Mouse (Mus musculus): ENCODE measurements around the gene Chchd6.

Gene Chchd6

DNA sequence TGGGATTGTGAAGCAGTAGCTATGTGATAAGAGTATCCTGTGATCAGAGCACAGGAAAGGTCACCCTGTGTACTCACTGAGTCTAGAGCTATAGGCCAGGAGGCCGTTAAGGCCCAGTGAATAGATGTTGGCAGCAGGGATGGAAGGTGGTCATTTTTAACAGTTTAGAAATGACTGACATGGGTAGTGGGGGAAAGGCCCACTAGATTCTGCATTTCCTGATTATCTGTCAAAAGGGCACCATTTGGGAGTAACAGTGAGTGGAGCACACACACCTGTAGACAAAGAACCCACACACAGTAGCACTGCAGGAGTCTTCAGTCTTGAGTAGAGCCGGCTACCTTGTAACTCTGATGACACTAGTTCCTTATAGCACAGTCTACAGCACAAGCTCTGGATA lies 141.0 kb downstream of the Chchd6 start:
- no peak for ATAC-seq (ENCODE audit: low TSS enrichment)

DNA sequence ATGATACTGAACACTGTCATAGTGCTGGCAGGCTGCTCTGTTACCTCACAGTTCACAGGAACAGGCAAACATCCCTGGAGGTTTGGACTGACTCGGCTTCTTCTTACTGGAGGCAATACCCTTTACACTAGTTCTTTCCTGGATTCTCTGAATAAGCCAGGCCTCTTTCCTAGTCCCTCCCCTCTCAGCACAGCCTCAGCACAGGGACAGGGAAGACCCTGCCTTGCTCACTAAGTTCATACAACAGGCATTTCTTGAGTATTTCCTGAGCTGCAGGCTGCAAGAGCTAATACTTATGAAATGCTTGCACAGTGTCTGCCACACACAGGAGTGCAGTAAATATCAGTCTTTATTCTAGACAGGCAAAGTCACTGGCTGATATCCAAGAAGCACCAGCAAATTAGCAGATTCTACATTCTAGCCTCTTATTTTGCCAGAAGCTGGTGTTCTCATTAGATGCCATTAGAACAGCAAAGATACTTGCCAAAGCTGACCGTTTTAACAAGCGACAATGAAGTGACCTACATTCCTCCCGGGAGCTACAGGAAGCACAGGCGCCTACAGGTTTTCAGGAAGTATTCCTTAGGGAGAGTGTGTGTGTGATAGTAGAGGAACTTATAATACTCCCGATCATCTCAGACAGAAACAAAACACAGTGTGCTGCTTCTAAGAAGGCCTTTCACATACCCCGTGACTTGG lies 142.3 kb downstream of the Chchd6 start:
- ATAC-seq (ENCODE audit: low TSS enrichment), result peak; percentile 80

DNA sequence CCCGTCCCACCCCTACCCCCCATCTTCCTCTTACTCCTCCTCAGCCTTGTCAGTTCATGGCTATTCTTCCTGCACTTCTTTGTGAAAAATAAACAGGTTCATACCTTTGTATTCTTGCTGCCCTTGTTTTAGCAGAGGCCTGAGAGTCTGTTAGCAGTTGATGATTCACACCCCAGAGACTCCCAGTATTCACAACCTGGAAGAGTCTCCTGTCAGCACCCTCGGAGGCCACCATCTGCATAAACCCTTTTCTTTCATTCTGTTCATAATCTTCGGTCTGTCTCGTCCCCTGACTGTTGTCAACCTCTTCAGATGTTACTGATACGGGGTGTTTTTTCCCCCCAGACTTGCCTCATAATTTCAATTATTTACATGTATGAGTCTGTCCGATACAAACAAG lies 143.1 kb downstream of the Chchd6 start:
- ATAC-seq (ENCODE audit: low TSS enrichment), result no peak

DNA sequence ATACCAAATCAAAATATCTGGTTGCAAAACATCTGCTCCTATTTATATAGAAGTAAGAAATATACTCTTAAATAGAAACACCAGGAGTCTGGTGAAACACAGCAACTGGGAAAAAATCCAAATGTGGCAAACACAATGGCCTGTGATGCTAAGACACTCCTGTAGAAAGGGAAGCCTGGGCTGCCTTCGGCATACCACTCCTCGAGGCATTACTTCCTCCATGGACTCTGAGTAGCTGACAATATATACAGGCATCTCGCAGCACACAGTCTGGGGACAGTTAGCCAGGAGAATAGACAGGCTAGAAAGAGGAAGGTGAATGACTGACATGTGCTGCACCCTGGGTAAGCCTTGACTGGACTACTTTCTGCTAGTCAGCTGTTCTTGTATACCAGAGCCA lies 146.7 kb downstream of the Chchd6 start:
- ATAC-seq (ENCODE audit: low TSS enrichment), result peak; percentile 54

DNA sequence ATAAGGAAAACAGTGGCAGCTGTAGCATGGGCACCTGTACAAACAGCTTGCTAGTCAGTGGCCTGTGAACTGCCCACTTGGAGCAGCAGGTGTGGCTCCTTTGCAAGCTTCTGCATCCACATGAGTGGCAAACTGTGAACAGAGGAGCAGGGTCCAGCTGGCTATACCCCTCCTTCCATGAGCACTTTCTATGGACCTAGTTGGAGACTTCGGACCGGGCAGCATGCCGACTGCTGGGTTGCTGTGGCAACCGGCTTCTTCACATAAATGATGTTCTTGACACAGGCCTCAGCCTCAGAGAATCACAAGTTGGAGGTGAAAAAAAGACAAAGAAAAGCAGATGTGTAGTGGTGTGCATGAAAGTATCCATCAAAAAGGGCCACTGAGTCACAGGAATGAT lies 154.8 kb downstream of the Chchd6 start:
- no peak for ATAC-seq (ENCODE audit: low TSS enrichment)

DNA sequence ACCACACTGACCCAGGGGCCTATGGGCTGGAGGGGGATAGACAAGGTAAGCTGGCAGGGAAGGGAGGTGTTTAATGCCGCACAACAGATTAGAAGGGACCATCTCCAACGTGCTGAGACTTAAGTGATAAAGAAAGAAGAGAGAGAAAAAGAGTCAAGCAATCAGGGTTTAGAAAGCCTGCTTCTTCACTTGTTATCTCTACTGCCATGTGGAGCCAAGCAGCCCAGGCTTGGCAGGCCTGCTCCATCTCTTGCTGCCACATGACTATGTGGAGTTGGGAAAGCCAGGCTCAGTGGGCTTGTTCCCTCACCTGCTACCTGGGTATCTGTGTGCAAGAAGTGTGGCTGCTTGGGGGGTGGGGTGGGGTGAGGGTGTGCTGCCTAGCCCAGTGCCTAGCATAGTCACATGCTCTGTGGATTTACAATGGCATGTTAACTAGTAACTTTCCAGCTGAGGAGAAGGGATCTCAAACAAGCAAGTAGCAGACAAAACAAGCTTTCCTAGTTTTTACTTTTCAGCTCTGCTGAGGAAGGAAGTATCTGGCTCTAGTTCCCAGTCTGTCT lies 163.5 kb downstream of the Chchd6 start:
- no peak for ATAC-seq (ENCODE audit: low TSS enrichment)

DNA sequence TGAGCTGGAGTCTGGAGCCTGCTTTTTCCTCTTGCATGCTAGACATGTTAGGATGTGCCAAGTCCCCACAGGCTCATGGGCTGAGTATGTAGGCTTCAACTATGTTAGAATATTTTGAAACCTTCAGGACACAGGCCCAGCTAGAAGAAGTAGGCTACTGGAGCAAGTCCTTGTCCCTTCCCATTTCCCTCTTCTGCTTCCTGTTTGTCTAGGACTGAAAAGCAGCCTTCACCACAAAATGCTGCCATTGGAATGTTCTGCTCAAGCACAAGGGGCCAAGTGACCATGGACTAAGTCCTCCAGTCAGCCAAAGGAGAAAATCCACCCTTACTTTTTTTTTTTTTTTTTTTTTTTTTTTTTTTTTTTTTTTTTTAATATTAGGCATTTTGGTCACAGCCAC lies 164.7 kb downstream of the Chchd6 start:
- no peak for ATAC-seq (ENCODE audit: low TSS enrichment)

DNA sequence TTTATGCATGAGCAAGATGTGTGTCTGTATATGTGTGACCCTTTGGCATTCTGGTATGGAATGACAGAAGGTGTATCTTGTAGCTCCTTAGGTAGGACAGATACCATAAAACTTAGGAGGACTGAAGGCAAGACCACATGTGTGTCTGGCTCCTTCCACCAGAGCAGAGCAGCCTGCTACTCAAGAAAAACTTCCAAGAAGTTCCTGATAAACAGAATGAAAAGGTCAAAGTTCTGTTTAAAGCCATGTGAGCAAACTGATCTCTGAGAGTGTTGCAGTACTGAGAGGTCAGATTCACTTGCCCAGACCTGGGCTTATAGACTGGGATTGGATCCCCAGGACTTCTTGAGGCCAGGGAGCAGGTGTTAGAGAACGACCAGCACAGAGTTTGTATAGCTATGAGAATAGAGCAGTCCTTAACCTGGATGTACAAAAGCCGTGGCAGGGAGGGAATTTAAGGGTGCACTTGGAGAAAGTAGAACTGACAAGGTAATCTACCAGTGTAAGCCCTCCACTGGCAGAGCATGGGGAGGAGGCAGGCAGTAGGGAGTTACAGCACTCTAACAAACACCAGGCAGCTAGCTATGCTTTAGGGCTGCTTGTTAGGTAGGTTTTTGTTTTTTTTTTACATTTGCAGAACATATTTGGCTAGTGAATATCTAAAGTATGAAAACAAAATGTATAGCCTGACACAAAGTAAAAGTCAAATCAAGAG lies 166.6 kb downstream of the Chchd6 start:
- ATAC-seq (ENCODE audit: low TSS enrichment), result no peak

DNA sequence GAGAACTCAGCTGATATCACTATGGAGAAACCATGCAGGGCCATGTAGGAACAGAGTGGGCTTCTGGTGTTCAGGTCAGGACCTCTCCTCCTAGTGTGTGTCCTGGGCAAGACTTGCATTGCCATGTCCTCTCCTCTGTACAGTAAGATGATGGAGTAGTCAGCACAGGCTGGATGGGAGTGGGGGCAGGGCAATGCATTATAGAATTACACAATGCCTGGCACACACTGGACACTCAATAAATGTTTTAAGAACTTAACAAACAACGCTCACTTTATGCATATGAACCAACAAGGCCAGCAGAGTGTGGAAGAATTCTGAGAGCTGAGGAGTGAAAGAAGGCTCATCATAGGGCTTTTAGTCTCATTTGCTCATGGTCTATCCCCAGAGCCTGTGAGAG lies 171.0 kb downstream of the Chchd6 start:
- ATAC-seq (ENCODE audit: low TSS enrichment), result no peak

DNA sequence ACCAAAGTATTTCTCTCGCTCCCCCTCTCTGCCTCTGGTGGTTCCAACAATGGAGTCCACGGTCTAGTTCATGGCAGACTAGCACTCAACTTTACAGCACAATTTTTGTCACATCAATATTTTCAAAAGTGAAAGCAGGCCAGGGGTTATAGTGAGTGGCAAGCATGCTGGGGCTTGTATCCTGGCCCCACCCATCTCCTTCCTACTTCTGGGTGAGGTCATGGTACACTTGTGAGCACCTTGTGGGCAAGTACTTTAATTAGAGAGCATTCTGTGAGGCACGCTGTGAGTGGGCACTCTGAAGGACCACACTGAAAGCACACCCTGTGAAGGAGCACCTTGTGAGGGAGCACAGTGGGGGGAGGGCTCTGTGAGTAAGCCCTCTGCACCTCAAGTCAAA lies 172.8 kb downstream of the Chchd6 start:
- ATAC-seq (ENCODE audit: low TSS enrichment), result no peak

DNA sequence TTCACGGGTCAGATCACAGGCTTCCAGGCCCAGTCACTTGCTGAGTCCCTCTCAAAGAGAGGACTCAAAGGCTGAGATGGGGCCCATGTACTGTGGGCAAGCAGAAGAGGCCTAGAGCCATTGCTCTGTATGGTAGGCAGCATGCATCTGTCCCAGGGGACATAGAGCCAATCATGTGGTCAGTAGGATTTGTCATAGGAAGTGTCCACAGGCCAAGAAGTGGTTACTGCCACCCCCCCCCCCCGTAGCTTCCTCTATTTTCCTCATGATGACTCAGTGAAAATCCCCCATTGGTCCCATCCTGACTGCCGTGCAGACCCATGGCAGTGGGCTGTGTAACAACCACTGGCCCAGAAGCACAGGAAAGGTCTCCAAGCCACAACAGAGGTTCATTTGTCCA lies 173.5 kb downstream of the Chchd6 start:
- ATAC-seq (ENCODE audit: low TSS enrichment), result no peak

DNA sequence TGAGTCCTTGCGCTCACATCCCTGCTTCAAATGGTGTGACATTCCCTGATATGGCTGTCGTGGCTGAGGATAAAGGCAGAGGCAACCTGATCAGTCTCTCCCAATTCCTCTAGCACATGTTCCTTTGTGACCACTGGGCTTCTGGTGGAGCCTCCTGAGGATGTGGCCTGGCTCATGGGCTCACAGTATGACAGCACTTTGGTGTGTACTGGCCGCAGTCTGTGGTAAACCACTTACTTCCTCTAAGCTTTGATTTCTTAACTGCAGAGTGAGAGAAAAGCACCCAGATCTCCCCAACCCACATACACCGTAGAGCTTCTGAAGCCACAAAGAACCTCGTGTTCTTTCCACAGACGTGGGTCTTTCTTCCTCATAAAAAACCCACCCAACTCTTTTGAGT lies 173.9 kb downstream of the Chchd6 start:
- no peak for ATAC-seq (ENCODE audit: low TSS enrichment)

DNA sequence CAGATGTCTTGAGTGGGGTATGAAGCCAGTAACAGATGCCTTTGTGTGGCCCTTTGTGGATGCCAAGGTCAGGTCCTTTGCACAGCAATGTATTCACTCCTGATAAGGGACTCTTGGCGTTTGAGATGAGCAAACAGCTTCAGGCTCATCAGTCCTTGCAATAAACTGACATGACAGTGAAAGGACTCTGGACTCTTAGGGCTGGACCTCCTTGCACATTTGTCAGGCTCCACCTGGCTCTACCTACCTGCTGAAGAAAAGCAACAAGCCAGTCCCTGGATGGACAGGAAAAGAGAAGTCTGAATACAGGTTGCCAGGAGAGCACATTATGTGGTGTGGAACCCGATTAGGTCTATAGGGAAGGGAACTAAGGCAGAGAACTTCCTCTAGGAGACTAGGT lies 174.7 kb downstream of the Chchd6 start:
- no peak for ATAC-seq (ENCODE audit: low TSS enrichment)

DNA sequence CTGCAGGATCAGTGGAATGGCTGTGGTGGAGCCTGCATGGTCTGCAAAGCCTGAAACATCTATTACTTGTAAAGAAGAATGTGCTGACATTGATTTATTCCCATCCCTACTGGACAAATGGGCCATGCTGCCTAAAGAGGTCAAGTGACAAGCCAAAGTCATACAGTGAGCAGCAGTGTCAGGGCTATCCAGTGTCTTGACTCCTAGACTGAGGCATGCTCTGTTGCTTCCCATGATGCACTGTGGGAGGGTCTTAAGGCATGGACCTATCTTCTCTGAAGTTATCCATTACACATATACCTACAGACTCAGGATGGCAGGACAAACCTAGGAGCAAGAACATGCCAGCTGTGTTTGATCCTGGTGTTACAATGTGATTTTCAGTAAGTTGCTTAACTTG lies 175.3 kb downstream of the Chchd6 start:
- ATAC-seq (ENCODE audit: low TSS enrichment), result no peak

DNA sequence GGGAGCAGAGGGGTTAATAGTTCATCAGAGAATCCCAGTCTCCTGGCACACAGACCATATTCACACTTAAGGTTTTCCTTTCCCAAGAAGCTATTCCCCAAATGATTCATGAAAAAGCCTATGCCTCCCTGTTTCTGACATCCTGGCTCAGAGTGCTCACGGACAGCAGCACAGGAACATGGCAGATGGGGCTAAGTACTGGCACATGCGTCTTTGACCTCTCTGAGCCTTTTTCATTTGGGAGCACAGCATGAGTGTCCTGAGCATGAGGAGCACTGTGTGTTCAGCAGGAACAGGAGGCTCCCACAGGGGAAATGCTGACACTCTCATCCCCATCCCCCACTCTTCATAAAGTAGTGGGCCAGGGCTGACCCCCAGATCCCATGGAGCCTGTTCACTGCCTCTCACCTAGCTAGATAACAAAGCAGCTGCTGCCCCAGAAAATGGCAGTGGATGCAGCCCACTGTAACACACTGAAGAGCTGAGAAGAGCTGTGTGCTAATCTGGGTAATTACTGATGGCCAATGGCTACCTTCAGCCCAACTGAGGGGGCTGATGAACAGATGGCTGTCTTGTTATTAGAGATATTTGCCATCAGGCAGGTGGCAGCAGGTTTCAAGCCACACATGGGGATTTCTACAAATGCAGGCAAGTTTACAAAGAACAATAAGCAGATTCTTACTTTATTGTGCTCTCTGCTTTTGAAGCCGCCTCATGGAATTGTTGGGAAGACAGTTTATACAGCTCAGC lies 176.2 kb downstream of the Chchd6 start:
- ATAC-seq (ENCODE audit: low TSS enrichment), result no peak

DNA sequence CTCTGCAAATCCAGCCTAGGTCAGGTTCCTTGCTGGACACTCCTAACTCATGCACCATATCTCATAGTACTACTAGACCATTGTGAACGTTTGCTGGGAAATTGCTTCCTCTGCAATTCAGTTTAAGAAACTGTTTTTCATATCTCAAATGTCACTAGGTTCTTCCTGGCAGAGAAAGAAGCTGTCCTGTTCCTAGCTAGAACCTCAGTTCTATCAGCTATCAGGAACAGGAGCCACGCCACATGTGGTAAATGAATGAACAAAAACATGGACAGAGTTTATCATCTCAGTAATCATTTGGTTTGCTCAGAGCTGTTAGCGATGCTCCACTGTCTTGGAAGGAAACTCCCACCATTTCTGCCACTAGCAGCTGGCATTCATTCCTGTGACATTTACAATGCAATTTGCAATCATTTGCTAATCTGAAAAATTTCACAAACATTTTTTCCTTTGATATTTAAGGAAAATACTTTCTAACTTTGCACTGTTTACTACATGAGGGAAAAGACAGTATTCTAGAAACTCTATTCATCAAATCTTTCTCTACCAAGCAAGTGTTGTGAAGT lies 179.3 kb downstream of the Chchd6 start:
- ATAC-seq (ENCODE audit: low TSS enrichment), result no peak

DNA sequence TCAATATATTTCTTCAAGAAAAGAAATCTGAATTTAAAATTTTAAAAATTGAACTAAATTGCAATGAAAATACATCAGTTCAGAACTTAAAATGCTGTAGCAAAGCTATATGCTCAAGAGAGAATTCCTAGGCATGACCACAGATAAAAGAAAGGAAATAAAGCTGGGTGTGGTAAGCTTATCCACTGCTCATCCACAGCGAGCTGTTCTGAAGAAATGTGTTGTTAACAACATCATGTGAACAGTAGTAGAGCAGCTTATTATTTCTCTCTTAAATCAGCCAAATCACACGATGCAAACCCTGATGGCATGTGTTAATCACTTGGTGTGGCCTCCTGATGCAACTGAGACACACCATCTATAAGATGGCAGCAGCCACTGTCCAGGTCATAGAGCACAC lies 180.4 kb downstream of the Chchd6 start:
- no peak for ATAC-seq (ENCODE audit: low TSS enrichment)

DNA sequence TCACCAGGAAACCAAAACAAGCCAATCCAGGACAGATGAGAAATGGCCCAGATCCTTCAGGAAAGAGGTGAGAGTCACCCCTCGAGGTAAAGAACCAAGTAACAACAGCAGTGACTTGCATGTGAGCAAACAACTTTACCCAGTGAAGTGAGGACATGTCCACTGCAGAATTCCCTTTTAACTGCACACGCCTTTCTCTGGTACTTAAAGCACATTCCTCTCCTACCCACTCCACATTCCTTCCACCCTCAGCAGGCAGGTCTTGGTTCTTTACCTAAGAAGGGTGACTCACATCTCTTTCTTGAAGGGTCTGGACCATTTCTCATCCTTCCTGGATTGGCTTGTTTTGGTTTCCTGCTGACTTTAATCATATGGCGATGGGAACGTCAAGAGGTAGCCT lies 181.3 kb downstream of the Chchd6 start:
- ATAC-seq (ENCODE audit: low TSS enrichment), result no peak

DNA sequence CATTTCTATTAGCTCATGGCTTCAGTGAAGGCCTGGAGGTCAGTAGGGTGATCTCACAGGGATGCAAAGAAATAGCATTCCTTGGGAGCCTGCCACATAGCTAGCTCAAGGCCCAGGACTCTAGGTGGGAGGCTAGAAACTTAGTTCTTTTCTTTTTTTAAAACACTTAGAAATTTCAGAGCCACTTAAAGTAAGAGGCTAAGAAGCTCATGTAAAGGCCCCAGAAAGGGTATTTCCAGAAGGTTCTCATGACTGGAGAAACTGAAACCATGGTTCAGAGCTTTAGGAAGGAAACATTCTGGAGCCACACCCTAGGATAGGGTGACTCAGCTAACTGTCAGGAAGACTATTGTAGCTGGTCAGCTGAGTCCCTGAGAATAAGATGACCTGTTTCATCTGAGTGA lies 182.0 kb downstream of the Chchd6 start:
- ATAC-seq (ENCODE audit: low TSS enrichment), result no peak

DNA sequence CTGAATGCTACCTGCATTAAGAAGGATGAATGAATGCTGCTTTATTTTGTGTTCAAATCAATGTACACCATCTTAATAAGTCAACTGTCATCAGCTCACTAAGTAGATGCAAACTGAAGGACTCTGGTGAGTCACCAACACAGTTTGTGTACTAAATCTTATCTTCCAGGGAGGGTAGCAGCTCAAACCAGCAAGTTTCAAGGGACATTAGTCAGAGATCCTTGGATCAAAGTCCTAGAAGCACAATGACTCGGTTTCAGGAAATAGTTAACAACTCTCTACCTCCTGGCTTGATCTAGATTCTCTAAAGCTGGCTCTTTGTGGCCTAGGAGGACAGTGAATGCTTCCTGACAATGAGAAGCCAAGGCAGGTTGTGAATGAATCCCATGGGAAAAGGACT lies 182.9 kb downstream of the Chchd6 start:
- ATAC-seq (ENCODE audit: low TSS enrichment), result no peak

DNA sequence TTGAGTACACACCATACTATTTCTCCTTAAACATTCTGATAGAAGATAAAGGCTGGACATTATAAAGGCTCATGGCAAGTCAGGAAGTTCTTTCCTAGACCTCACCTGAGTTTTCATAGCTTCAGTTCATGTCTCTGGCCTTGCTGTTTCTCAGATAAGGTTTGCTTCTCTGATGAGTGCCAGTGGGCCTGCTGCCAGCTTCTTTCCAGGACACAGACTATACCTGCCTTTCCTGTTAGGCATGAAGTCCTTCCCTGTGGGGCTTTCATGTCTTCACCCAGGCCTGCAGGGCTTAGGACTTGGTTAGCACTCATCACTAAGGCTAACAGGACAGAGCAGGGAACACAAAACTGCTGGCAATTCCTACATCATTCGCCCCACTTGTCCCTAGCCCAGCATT lies 186.4 kb downstream of the Chchd6 start:
- ATAC-seq (ENCODE audit: low TSS enrichment), result no peak

DNA sequence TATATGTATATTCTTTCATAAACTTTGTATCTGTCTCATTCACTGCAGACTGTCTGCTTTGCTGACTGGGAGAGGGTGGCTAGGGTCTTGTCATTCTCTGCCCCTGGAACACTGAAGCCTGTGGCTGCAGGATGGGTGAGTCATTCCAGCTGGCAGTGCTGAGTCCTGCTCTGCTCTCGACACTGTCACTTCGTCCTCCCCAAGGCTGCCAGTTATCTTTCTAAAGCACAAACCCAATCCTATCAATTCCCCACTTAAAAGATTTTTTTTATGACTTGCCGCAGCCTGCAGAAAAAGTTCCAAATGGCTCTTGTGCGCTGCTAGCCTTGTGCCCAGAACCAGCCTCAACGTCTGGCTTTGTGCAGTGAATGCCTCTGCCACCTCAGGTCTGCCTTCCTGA lies 187.2 kb downstream of the Chchd6 start:
- ATAC-seq (ENCODE audit: low TSS enrichment), result no peak
